Mouse (Mus musculus): ENCODE results near the gene Rad51d. TPM values are rescaled to one million over a fixed set of nuclear protein-coding genes. Genes with fewer than 3 reads are reported as not detected.

Rad51d gene
- total and polyA plus RNA-seq, 2 experiments from 2014 or later: 8.9 to 9.7 TPM

GRCm38 (mm10) chr11:82899720-82900119, 9.3 kb upstream of the Rad51d start:
- Histone ChIP-seq H3K4me1 (ENCODE audit: insufficient read depth, low read length) (no peaks in the 10 kb centered on the region), H3K27me3 (ENCODE audit: insufficient read depth, low read length) (no peaks in the 10 kb centered on the region), H3K27ac (no peak overlapping the region), H3K9me3 (ENCODE audit: low read length) (no peaks in the 10 kb centered on the region), H3K4me2 (ENCODE audit: low read depth, low read length) (no peak overlapping the region), H3K36me3 (ENCODE audit: insufficient read depth, low read length) (peaks cover 50% of the 10 kb centered on the region), H3K4me3 (ENCODE audit: low read length) (no peak overlapping the region), H3K9ac (replicated peaks; ENCODE audit: low read length) (no peak overlapping the region)
- no peak for TF ChIP-seq CTCF (IDR thresholded peaks at IDR 0.05; ENCODE audit: low read depth)
- WGBS: 93% methylated on average over 5 of the region's 5 CpGs
- ATAC-seq: no peak
- DNase-seq (ENCODE audit: low spot score): no peak

- no peaks in the 10 kb centered on the region for H3K27me3 ChIP-seq (ENCODE audit: insufficient read depth, low read length)
- no peak overlapping the region for H3K27ac ChIP-seq
- ATAC-seq: no peak
- H3K4me3 ChIP-seq (ENCODE audit: low read length): no peak overlapping the region
- no peak overlapping the region for H3K4me2 ChIP-seq (ENCODE audit: low read depth, low read length)
- no peak for DNase-seq (ENCODE audit: low spot score)
- H3K36me3 ChIP-seq (ENCODE audit: insufficient read depth, low read length): peaks cover 32% of the 10 kb centered on the region
- no peak for TF ChIP-seq CTCF (IDR thresholded peaks at IDR 0.05; ENCODE audit: low read depth)
- H3K4me1 ChIP-seq (ENCODE audit: insufficient read depth, low read length): no peaks in the 10 kb centered on the region
- no peak overlapping the region for H3K9ac ChIP-seq (replicated peaks; ENCODE audit: low read length)
- H3K9me3 ChIP-seq (ENCODE audit: low read length): no peaks in the 10 kb centered on the region
- 81% methylated on average over 10 of the region's 10 CpGs for WGBS
Observed at GRCm38 (mm10) chr11:82897478-82897877, 7.1 kb upstream of the Rad51d start.

GRCm38 (mm10) chr11:82891936-82892335, 1.5 kb upstream of the Rad51d start, which contains the start of gene Fndc8:
TSS of gene Fndc8 (plus strand) at chr11:82892124.
- 66% methylated on average over 7 of the region's 7 CpGs for WGBS
- no peaks in the 10 kb centered on the region for H3K9me3 ChIP-seq (ENCODE audit: low read length)
- H3K27me3 ChIP-seq (ENCODE audit: insufficient read depth, low read length): peaks cover 11% of the 10 kb centered on the region; the same call in 1 of the 2 replicates
- H3K27ac ChIP-seq: no peak within 1 kb of the TSS
- peaks cover 6% of the 10 kb centered on the region; the same call in 1 of the 2 replicates for H3K4me1 ChIP-seq (ENCODE audit: insufficient read depth, low read length)
- H3K4me3 ChIP-seq (ENCODE audit: low read length): no peak within 1 kb of the TSS
- DNase-seq (ENCODE audit: low spot score) (no peak), ATAC-seq (no peak)
- H3K4me2 ChIP-seq (ENCODE audit: low read depth, low read length): no peak within 1 kb of the TSS
- H3K36me3 ChIP-seq (ENCODE audit: insufficient read depth, low read length): no peaks in the 10 kb centered on the region
- no peak for TF ChIP-seq CTCF (IDR thresholded peaks at IDR 0.05; ENCODE audit: low read depth)
- H3K9ac ChIP-seq (replicated peaks; ENCODE audit: low read length): no peak within 1 kb of the TSS

GRCm38 (mm10) chr11:82889524-82890341, 681 bp downstream of the Rad51d start:
- no peaks in the 10 kb centered on the region for H3K9me3 ChIP-seq (ENCODE audit: low read length)
- peak overlapping the region; percentile 52 for H3K9ac ChIP-seq (replicated peaks; ENCODE audit: low read length)
- ATAC-seq (peak; percentile 19), DNase-seq (ENCODE audit: low spot score) (peak; percentile 39)
- WGBS: 5% methylated on average over 31 of the region's 31 CpGs
- peak overlapping the region; percentile 45; the same call in 1 of the 2 replicates for H3K27ac ChIP-seq
- H3K4me1 ChIP-seq (ENCODE audit: insufficient read depth, low read length): peaks cover 6% of the 10 kb centered on the region; the same call in 1 of the 2 replicates
- peak overlapping the region; percentile 95 for H3K4me2 ChIP-seq (ENCODE audit: low read depth, low read length)
- peak overlapping the region; percentile 50 for H3K4me3 ChIP-seq (ENCODE audit: low read length)
- no peaks in the 10 kb centered on the region for H3K36me3 ChIP-seq (ENCODE audit: insufficient read depth, low read length)
- H3K27me3 ChIP-seq (ENCODE audit: insufficient read depth, low read length): peaks cover 11% of the 10 kb centered on the region; the same call in 1 of the 2 replicates
- no peak for TF ChIP-seq CTCF (IDR thresholded peaks at IDR 0.05; ENCODE audit: low read depth)

GRCm38 (mm10) chr11:82888491-82888946, 1.9 kb downstream of the Rad51d start:
- Histone ChIP-seq H3K27ac (no peak overlapping the region), H3K9ac (replicated peaks; ENCODE audit: low read length) (no peak overlapping the region), H3K4me2 (ENCODE audit: low read depth, low read length) (peak overlapping the region; percentile 95), H3K4me3 (ENCODE audit: low read length) (no peak overlapping the region), H3K36me3 (ENCODE audit: insufficient read depth, low read length) (no peaks in the 10 kb centered on the region), H3K27me3 (ENCODE audit: insufficient read depth, low read length) (peaks cover 11% of the 10 kb centered on the region; the same call in 1 of the 2 replicates), H3K4me1 (ENCODE audit: insufficient read depth, low read length) (peaks cover 6% of the 10 kb centered on the region; the same call in 1 of the 2 replicates), H3K9me3 (ENCODE audit: low read length) (no peaks in the 10 kb centered on the region)
- ATAC-seq (peak; percentile 62), DNase-seq (ENCODE audit: low spot score) (peak; percentile 77)
- WGBS: 21% methylated on average over 10 of the region's 10 CpGs
- no peak for TF ChIP-seq CTCF (IDR thresholded peaks at IDR 0.05; ENCODE audit: low read depth)

GRCm38 (mm10) chr11:82886559-82886958, 3.9 kb downstream of the Rad51d start:
- no peak overlapping the region for H3K4me3 ChIP-seq (ENCODE audit: low read length)

More at GRCm38 (mm10) chr11:82886559-82886958, 3.9 kb downstream of the Rad51d start:
- H3K27me3 ChIP-seq (ENCODE audit: insufficient read depth, low read length): 0 out of 2 replicates have a peak, but pooled peaks cover 4% of the 10 kb centered on the region
- WGBS: 90% methylated on average over 3 of the region's 3 CpGs
- peaks cover 6% of the 10 kb centered on the region; the same call in 1 of the 2 replicates for H3K4me1 ChIP-seq (ENCODE audit: insufficient read depth, low read length)
- H3K4me2 ChIP-seq (ENCODE audit: low read depth, low read length): no peak overlapping the region
- ATAC-seq: no peak
- no peak for DNase-seq (ENCODE audit: low spot score)
- H3K27ac ChIP-seq: no peak overlapping the region
- no peak overlapping the region for H3K9ac ChIP-seq (replicated peaks; ENCODE audit: low read length)
- H3K36me3 ChIP-seq (ENCODE audit: insufficient read depth, low read length): no peaks in the 10 kb centered on the region
- peak; percentile 54 for TF ChIP-seq CTCF (IDR thresholded peaks at IDR 0.05; ENCODE audit: low read depth)
- H3K9me3 ChIP-seq (ENCODE audit: low read length): no peaks in the 10 kb centered on the region
